Mouse (Mus musculus): ENCODE data around the gene Bend5. TPM values are rescaled to one million over a fixed set of nuclear protein-coding genes. Genes with fewer than 3 reads are reported as not detected.
A peak's percentile ranks its signal among the peaks of the same experiment; 100 is the strongest.

Gene Bend5
- total RNA-seq (2021): 10 to 100 TPM; 15.7 to 16.0 TPM
- long read RNA-seq, transcript Bend5-203 (6 exons, 1,448 nt): minor isoform, 7 of 21 reads
- long read RNA-seq, transcript Bend5-201 (6 exons, 1,826 nt): major isoform, 12 of 21 reads
- long read RNA-seq, partial matches to known transcripts: 1 of 21 reads
- long read RNA-seq, other reads (novel, unspliced or antisense): 1 of 21 reads

DNA sequence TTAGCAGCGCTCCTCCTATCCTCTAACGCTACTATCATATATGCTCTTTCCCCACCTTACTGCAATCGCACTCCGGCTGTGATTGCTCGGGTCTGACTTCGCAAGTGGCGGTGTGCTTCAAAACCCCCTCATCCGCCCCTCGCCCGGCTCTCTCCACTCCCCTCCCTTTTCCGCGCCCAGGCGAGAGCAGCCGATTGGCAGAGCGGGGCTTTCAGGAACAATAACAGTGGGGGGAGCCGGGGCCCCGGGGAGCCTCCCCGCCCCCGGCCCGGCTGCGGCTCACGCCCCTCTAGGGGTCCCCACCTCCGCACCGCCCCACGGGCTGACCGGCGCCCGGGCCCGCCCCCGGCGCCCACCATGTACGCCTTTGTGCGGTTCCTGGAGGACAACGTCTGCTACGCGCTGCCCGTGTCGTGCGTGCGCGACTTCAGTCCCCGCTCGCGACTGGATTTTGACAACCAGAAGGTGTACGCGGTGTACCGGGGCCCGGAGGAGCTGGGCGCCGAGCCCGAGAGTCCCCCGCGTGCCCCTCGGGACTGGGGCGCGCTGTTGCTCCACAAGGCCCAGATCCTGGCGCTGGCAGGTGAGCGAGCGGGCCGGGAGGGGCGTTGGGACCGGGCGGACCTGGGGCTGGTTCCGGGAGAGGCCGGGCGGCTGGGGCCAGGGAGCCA lies at the start of gene Bend5:
TSS of gene Bend5 (plus strand) at position 189 of the 671 bp plus-strand sequence.
- peak; percentile 73 to 78 for DNase-seq (ENCODE audit: low spot score in 2 of 2)

DNA sequence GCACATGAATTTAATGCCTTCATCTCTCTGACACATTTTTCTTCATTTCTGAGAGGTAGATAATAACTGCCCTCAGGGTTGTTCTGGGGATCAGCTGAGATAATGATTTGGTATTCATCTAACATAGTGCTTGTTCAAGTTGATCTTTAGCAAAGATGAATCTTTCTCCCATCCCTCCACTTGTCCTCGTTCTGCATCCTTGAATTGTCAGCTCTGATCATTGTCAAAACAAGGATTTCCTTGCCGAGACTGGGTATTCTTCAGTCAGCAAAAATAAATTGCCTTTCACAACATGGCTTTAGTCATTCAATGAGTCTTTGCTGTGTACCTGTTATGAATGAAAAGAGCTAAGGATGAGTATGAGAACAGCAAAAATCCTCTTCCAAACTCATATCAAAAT lies 47.0 kb upstream of the Bend5 start:
- no peak for DNase-seq (ENCODE audit: low spot score in 2 of 2)

DNA sequence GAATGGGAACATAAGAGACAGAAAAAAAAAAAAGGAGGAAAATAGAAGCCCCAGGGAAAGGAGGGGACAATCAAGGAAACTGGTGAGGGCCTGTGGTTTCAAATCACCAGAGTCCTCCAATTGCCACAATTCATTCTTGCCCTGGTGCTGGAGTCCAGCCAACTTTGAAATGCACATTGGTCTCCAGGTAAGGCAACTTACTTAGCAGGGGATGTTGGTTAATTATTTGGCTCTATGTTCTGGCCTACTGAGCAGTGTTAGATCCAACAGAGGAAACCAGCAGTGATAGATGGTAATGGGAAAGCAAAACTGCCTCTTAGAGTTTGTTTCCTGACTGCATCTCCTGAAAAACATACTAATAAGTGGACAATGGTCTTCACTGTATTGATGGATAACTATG lies 37.6 kb upstream of the Bend5 start:
- DNase-seq (ENCODE audit: low spot score in 2 of 2): no peak

DNA sequence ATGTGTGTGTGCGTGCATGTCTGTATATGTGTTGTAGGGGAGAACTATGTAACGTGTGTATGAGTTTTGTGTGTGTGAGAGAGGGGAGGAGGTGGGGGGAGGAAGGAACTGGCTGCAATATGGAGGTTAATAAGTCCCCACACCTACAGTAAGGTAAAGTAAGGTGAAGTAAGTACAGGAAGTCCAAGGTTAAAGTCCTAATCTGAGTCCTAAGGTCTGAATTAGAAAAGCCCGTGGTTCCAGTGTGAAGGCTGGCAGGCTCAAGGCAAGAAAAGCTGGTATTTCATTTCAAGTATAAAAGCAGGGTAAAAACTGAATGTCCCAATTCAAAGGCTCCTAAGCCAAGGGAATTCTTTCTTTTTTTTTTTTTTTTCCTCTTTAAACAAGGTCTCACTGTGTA lies 36.7 kb upstream of the Bend5 start:
- DNase-seq (ENCODE audit: low spot score in 2 of 2): no peak

DNA sequence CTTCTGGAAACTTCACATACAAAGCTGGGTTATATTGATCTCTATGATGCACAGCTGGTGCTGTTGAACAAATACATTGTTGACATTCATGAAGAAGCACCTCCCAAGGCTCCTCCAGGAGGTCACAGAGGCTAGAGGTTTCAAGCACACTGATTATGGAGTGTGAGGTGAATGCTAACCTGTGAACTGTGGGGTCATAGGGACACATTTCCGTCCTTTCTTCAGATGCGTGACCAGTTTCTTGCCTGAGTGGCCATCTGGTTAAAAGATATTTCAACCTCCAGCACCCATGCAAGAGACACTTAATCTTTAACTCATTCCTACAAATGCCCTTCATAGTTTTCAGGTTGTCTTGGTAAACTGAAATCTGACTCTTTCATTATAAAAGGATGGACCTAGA lies 31.7 kb upstream of the Bend5 start:
- no peak for DNase-seq (ENCODE audit: low spot score in 2 of 2)

DNA sequence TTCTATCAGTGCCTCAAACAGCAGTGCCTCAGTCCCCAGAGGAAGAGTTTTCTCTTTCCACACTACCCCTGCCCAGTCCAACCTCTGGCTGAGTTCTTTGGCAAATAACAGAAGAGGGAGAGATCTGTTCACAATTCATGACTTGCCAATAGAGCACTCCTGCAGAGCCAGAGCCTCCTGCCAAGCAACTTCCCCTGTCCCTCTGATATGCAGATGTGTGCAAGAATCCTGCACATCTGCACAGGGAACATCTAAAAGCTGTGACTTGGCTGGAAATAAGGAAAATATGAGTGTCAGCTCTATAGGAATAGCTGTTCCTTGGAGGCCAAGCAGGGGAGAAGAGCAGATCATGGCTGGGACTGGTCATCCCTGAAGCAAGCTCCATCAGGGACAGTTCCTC lies 24.1 kb upstream of the Bend5 start:
- DNase-seq (ENCODE audit: low spot score in 2 of 2): no peak

DNA sequence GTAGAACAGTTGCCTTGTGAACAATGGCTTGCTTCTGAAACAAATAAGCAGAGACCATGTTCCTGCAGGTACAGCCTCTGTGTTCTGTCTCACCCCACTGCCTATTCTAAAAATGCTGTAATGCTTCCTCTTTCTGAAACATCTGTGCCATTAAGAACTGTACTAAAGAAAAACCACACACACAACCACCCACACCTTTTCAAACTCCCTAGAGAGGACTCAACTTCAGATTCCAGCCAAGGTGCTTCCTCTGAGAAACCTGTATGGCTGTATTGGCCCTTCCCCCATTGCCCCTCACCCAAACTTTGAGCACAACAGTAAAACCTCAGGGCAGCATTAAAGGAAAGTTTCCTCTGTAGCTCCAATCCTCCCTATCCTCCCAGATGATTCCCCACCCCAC lies 15.0 kb upstream of the Bend5 start:
- DNase-seq (ENCODE audit: low spot score in 2 of 2): no peak

DNA sequence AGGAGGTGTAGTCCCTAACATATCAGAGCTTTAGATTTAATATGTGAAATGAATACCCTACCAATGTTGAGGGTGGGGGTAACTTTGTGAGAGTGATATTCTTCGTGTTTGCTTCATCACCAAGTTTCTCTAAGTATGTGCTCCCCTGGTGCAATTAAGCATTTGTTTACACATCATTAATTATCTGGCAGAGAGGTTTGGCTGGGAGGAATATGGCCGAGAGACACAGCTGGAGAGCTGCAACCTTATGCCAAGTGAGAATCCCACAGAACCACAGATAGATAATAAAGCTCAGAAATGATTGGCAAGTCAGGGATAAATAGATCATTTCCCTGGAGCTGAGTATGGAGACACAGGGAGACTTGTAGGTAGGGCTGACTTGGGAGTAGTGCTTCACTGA lies 14.1 kb upstream of the Bend5 start:
- DNase-seq (ENCODE audit: low spot score in 2 of 2): no peak

DNA sequence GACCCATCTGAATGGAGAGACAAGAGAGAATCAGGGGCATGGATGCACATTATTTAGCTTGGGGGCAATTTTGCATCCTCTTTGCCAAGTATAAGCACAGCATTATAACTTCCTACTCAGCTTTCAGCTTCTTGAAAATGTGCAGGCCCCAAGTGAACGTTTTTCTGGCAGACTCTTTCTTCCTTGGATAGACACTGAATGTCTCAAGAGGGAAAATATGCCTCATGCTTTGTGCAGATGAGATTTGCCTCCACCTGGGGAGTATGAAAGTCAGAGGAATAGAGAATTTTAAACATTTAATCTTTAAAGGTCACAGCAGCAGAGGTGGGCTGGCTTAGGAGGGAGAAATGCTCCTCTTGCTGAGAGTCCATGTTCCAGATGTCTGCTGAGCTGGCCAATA lies 11.6 kb upstream of the Bend5 start:
- no peak for DNase-seq (ENCODE audit: low spot score in 2 of 2)

DNA sequence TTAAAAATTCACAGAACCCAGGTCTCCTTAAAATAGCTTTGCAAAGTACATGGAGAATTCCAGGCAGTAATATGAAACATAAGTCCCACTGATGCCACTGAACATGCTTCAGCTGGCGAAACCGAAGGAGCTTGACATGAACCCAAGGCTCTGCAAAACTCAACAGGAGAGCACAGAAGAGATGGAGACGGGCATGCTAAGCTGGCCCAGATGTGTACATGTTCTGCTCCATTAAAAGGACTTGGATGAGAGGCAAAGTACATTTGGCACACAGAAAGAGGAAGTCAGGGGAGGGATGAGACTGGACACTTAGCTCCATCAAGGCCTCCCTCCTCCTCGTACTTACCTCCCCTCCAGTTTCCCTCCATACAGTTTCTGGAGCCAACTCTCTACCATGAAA lies 4.1 kb upstream of the Bend5 start:
- no peak for DNase-seq (ENCODE audit: low spot score in 2 of 2)

DNA sequence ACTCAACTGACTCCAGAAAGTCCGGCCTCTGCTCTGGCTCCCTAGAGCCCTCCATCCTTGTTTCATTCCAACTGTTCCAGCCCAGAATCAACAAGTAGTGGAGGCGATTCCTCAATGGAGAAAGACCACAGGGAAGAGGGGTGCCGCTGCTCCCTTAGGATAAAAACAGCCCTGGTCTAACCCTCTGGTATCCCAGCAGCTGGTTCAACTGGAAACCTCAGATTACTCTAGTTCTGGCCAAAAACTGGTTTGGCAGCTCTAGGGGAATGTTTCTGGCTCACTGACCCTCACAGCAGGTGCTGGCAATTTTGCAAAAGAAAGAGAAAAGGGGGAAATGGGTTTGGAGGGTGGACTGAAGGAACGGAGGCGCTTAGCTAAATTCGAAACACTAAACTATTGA lies 407 bp upstream of the Bend5 start:
- peak; percentile 48 to 60 for DNase-seq (ENCODE audit: low spot score in 2 of 2)

DNA sequence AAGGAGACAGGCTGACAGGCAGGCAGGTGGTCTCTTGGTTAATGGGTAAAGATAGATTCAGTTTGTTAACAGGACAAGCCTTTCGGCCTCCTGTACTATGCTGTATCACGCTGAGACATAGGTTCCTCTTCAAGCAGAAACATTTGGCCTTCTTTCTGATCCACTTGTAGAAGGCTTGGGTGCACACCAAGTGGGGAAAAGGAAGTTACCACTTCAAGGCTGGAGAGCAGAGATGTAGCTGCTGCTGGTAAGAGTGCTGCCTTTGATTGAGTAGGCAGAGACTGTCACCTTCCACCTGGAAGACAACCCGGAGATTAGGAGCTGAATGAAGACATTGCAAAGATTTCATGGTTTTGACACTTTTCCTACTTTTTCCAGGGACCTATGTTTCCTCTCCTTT lies 1.3 kb downstream of the Bend5 start:
- DNase-seq (ENCODE audit: low spot score in 2 of 2): no peak

DNA sequence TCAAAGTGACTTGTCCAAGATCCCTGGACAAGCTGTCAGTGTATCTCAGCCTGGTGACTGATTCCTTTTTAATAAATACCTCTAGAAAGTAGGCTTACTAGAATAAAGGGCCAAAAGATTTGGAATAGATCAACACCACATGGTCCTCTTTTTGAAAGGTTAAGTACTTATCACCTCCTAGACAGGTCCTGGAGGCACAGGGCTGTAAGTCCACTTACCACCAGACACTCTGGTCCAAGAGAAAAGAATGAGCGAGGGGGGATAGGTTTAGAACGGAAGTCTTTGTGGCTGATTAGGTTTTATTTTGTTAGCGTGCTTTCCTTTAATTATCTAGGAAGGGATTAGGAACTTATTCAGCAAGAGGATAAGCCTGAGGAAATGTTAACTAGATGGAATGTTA lies 1.7 kb downstream of the Bend5 start:
- no peak for DNase-seq (ENCODE audit: low spot score in 2 of 2)

DNA sequence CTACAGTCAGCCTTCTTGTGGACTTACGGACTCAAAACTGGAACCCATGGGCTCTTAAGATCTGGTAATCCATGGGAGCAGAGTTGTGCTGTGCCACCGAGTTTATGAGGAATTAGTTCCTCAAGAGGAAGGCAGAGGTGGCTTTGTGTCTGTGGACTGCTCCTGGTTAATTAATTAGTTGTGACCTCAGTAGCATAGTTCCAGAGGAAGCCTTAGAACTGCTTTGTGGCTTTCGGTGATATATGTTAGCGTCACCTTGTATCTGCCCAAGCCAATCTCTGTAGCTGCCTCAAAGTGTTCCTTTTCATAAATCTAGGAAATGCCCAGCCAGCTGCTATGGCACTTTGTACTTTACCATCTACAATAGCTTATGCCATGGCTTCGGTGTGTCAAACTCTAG lies 2.9 kb downstream of the Bend5 start:
- no peak for DNase-seq (ENCODE audit: low spot score in 2 of 2)

DNA sequence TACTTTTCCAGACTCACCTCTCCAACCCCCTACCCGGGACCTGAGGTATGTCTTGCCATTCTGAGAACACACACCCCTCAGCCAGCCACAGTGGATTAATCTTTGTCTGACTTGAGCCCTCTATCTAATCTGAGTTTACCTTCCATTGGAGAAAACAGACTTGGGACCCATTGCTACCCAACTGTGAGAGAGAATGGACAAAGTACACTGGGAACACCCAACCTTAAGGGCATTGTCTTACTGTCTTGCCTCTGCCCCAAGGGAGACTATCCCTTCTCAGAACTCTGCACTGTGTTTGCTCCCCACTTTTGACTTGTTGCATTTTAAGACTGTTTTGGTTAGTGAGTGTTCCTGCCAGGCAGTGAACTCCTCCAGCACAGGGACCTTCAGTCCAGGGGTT lies 4.7 kb downstream of the Bend5 start:
- DNase-seq (ENCODE audit: low spot score in 2 of 2): no peak

DNA sequence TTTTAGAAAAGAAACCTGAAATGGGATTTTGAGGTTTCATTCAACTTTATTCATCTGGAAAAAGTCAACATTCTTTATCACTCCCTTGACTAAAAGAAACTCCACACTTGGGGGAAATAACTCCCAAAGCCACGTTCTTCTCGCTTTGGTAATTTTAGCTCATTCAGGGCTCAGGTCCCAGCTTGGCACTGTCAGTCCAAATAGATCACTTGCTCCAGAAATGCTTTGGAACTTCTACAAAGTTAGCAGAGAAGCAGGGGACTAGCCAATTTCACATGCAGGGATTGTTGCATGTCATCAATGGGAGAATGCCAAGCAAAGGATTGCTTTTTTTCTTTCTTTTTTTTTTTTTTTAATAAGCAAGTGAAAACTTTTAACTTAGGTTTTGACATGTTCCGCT lies 5.2 kb downstream of the Bend5 start:
- DNase-seq (ENCODE audit: low spot score in 2 of 2): no peak

DNA sequence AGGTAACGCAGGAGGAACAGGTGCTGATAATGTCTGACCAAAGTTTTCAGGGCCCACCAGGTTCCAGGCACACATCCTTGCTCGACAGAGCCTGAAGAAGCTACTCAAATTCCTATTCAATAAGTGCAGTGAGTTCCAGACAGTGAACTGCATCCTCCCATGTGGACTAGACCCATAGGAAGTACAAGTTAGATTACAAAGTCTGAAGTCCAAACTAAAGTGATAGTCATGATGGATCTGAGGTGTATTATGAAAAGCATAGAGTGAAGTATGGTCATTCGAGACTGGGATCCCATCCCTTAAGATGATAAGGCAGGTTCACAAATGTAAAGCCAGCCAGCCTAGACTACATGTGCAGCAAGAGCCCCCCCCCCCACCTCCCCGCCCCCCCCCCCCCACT lies 6.1 kb downstream of the Bend5 start:
- no peak for DNase-seq (ENCODE audit: low spot score in 2 of 2)

DNA sequence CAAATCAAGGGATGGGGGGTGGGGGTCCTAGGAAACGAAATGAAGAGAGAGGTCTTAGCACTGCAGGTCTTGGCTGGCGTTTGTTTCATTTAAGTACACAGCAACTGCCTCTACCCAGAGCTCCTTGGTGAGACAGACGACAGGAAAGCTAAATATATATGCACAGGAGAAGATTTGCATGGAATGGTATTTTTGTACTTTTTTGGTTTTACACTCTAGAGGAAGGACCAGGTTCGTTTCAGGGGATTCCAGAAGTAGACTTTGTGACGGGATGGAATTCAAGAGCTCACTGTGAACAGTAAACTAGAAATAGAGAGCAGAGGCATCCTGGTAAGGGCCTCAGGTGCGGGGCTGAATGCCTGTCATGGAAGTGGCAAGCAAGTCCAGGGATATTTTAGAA lies 7.0 kb downstream of the Bend5 start:
- no peak for DNase-seq (ENCODE audit: low spot score in 2 of 2)

DNA sequence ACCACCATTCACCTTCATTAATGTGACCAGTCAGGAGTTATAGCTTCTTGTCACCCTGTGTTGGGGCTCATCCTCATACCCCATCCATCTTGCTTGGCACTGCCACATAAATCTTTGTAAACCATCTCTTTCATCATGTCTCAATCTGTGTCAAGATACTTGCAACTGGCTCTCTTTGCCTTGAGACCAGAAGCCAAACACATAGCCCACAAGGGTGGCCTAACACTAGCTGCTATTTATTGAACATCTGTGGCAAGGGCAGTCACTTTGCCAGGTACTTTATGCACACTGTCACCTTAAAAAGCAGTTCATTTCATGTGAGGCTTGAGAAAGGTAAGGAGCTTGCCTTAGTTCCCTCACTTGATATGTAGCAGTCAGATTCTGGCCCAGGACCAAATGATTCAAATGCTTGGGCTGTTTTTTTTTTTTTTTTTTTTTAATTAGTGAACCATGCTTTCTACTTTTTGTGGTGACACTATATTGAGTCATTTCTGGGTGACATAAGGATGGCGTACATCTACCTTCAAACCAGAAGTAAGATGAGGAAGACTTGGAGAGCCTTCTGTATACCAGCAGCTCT lies 9.7 kb downstream of the Bend5 start:
- no peak for DNase-seq (ENCODE audit: low spot score in 2 of 2)

DNA sequence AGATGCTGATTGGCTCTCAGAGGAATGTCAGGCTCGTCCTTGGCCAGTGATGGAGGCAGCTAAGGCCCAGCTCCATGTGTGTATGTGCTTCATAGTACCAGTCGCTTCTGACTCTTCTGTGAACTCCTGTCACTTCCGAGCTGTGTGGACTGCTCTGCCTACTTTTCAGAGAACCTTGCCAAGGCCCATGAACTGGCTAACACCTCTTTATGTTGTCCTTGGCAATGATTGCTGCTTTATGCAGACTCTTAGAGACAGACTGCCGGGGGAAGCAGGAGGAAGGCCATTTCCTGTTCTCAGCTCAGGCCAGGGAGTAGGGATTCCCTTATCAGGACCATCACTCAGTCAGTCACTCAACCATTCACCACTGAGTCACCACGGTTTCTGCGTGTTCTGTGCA lies 10.4 kb downstream of the Bend5 start:
- DNase-seq (ENCODE audit: low spot score in 2 of 2): no peak

DNA sequence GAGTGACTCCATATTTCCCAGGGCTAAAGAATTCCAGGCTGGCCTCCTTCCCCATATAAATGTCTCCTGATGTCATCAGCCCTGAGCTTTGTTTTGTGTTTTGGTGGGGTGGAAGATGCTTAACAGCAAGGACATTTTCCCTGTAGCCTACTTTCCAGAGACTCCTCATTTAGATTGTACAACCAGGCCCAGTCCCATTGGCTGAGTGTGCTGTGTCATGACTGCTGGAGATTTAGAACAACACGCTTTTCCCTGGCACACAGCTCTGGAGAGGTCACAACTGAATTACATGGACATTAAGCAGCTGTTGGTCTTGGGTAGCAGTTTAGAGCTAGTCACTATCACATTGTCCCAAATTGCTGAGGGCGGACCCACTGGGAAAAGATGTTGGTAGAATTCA lies 16.4 kb downstream of the Bend5 start:
- DNase-seq (ENCODE audit: low spot score in 2 of 2): no peak

DNA sequence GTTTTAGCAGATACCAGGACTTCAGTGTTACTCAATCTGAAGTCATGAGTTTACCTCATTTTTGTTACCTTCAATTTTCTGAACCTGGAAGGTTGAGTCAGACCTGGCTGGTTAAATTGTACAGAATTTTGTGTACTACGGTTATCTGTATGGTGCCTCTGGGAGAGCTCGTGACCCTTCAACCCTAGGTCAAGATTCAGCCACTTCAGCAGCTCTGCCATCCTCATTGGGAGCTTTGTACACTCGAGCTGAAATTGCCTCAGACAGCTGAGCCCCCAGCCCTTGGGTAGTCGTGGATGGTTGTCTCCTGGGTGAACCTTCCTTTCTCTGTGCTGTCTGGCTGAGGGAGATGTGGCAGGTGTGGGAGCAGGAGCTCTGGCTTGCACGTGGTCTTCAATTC lies 17.2 kb downstream of the Bend5 start:
- DNase-seq (ENCODE audit: low spot score in 2 of 2): no peak

DNA sequence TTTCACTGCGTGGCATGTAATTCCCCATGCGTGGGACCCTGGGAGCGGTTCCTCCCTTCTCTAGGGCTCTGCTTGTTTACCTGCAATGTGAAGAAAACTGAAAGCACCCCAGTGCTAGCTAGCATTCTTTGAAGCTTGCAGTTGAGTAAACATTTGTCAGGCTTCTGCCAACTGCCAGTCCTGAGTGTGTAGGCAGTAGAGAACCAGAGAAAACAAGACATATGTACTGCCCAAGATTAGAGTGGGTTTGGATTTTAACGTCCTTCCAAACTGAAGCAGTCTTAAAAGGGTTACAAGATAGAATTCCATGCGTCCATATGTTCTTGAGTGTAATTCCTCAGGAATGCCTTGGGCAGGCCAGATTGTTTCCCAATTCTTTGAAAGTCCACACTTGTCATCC lies 17.6 kb downstream of the Bend5 start:
- no peak for DNase-seq (ENCODE audit: low spot score in 2 of 2)

All from layer of hippocampus, postnatal 10 days (tissue).